Mouse (Mus musculus) spleen, postnatal 36 days (tissue): Measurements from ENCODE around the gene Rgcc.

ENCODE experiments used
- DNase-seq, 2 experiments: peaks; one replicate each; pipeline ENCODE4 v3.0.0; 2022; ENCODE audit warnings: low spot score in 2 of 2, mixed read lengths in 1 of 2

Rgcc gene

DNA sequence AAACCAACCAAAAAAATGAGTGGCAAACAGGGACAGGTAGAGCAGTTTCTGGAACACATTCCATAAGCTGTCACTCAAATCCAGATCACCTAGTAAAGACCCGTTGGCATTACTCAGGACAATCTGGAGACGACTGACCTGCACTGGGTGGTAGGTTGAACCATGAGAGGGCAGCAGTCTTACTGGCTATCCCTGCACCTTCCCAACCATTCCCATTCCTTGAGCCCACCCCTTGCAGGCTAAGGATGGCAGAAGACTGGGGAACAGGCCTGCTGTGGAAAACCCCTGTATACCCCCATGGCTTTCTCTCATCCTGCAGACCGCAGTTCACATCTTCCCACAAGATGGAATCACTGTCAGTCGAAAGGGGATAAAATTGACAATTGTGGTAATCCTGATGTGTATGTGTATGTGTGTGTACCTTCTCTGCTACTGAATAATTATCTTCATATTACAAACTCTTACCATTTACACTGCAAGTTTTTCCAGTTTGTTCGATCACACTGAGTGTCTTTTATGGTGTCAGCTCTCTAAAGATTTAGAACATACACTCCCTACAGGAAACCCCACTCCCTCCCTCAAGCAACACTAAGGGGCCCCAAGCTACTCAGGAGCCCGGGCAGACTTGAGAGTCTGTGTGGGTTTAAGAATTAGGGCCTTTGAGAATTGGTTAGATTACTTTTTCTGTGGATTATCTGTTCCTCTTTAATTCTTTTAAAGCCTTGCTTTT, 59.6 kb downstream of the Rgcc start:
- DNase-seq, result no peak

DNA sequence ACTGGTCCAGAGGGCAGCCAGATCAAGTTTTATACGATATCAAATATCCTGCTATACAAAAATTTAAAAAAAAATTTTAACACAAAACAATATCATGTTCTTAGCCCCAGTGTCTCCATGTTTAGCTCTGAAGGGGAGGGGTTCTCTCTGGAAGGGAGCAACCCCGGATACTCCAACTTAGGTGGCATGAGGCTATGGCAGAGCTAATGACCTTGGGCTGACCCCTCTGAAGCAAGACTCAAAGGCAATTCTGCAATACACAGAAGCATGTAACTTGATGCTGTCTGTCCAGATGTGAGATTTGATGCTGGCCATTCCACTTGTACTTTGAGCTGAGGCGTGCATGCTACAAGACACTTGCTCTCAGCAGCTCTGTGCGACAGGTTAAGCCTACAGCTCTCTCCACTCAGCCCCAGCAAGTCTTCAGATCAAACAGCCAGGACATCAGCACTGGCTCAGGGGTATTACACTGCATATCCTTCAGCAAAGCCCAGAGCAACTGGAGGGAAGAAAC, 60.3 kb downstream of the Rgcc start:
- no peak for DNase-seq

DNA sequence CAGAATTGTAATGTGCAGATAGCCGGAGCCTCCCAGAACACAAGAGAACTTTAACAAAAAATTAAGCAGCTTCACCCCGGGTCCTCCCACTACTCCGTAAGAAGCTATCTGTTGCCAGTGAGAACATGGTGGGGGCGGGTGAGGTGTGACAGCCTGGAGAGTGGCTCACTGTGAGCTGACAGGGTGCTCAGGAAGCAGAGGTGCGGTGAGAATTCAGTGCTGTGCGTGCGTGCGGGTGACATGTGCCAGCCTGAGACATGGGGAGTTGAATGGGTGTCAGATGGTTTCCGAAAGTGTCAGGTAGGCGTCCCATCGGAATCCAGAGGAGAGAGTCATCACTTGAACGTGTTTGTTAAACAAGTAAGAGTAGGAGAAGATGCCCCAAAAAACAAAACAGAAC, 62.0 kb downstream of the Rgcc start:
- no peak for DNase-seq
